Mouse (Mus musculus): ENCODE measurements at regions not wholly inside any gene's neighbourhood (a gene's known extent, or its start where the extent isn't known, plus 50 kb on each side); places are given as distances from the start of the nearest gene placed in this dataset.

GRCm38 (mm10) chr6:51641965-51642364, 118.3 kb downstream of the Snx10 start:
- no peak for DNase-seq (ENCODE audit: low read depth)

- DNase-seq (ENCODE audit: low read depth) = no peak
Observed at GRCm38 (mm10) chr6:51648813-51649212, 125.1 kb downstream of the Snx10 start.

GRCm38 (mm10) chr6:51653753-51654152, 130.1 kb downstream of the Snx10 start:
- no peak for DNase-seq (ENCODE audit: low read depth)

GRCm38 (mm10) chr6:51654991-51655390, 131.3 kb downstream of the Snx10 start:
- DNase-seq (ENCODE audit: low read depth) = peak; percentile 6

- no peak for DNase-seq (ENCODE audit: low read depth)
Observed at GRCm38 (mm10) chr6:51656078-51656477, 132.4 kb downstream of the Snx10 start.

GRCm38 (mm10) chr6:51656883-51657640, 133.4 kb downstream of the Snx10 start:
- no peak for DNase-seq (ENCODE audit: low read depth)

GRCm38 (mm10) chr6:51658360-51658759, 134.7 kb downstream of the Snx10 start:
- DNase-seq (ENCODE audit: low read depth) = no peak

GRCm38 (mm10) chr6:51663178-51663577, 139.5 kb downstream of the Snx10 start:
- no peak for DNase-seq (ENCODE audit: low read depth)

- no peak for DNase-seq (ENCODE audit: low read depth)
Observed at GRCm38 (mm10) chr6:51664049-51664448, 140.3 kb downstream of the Snx10 start.

GRCm38 (mm10) chr6:51667022-51667421, 143.3 kb downstream of the Snx10 start:
- DNase-seq (ENCODE audit: low read depth) = no peak

GRCm38 (mm10) chr6:51675342-51675945, 151.7 kb downstream of the Snx10 start:
- DNase-seq (ENCODE audit: low read depth) = no peak

GRCm38 (mm10) chr6:51677162-51677996, 153.7 kb downstream of the Snx10 start:
- no peak for DNase-seq (ENCODE audit: low read depth)

GRCm38 (mm10) chr6:51678743-51679142, 155.0 kb downstream of the Snx10 start:
- no peak for DNase-seq (ENCODE audit: low read depth)

- DNase-seq (ENCODE audit: low read depth) = no peak
Observed at GRCm38 (mm10) chr6:51680239-51680857, 156.6 kb downstream of the Snx10 start.

GRCm38 (mm10) chr6:51683131-51683530, 159.4 kb downstream of the Snx10 start:
- no peak for DNase-seq (ENCODE audit: low read depth)

GRCm38 (mm10) chr6:51685651-51686287, 162.1 kb downstream of the Snx10 start:
- no peak for DNase-seq (ENCODE audit: low read depth)

GRCm38 (mm10) chr6:51690795-51691563, 167.3 kb downstream of the Snx10 start:
- DNase-seq (ENCODE audit: low read depth) = no peak

- DNase-seq (ENCODE audit: low read depth) = no peak
Observed at GRCm38 (mm10) chr6:51693984-51694383, 170.3 kb downstream of the Snx10 start.

GRCm38 (mm10) chr6:51696396-51696795, 172.7 kb downstream of the Snx10 start:
- DNase-seq (ENCODE audit: low read depth) = no peak

- no peak for DNase-seq (ENCODE audit: low read depth)
Observed at GRCm38 (mm10) chr6:51697754-51698153, 174.1 kb downstream of the Snx10 start.

GRCm38 (mm10) chr6:51698244-51698643, 174.5 kb downstream of the Snx10 start:
- DNase-seq (ENCODE audit: low read depth) = no peak

Measured in naive thymus-derived CD4-positive, alpha-beta T cell, adult 2 months (primary cell).